Mouse (Mus musculus): ENCODE measurements around the gene Arhgap22.

Arhgap22 gene

GRCm38 (mm10) chr14:33378723-33379122, 164.9 kb downstream of the Arhgap22 start:
- no peak for DNase-seq

- no peak for DNase-seq
These were observed 167.1 kb downstream of the Arhgap22 start for GRCm38 (mm10) chr14:33380830-33381457.

GRCm38 (mm10) chr14:33398065-33398860, 184.4 kb downstream of the Arhgap22 start:
- DNase-seq, result no peak

GRCm38 (mm10) chr14:33400019-33400418, 186.2 kb downstream of the Arhgap22 start:
- no peak for DNase-seq

- DNase-seq, result no peak
These were observed 188.5 kb downstream of the Arhgap22 start for GRCm38 (mm10) chr14:33402331-33402730.

- no peak for DNase-seq
These were observed 201.9 kb downstream of the Arhgap22 start for GRCm38 (mm10) chr14:33415746-33416145.

GRCm38 (mm10) chr14:33418311-33418909, 204.6 kb downstream of the Arhgap22 start:
- no peak for DNase-seq

Data from layer of hippocampus, adult 9-11 months (tissue).